Mouse (Mus musculus) B cell, adult 62 days (primary cell): Measurements from ENCODE around the gene Egln1. TPM values are rescaled to one million over a fixed set of nuclear protein-coding genes. Genes with fewer than 3 reads are reported as not detected.

ENCODE experiments used
- total RNA-seq: library from RNA; stranded (reverse); gene quantifications from 4 replicates; pipeline ENCODE4 v1.2.4, GENCODE M21; 2023

Gene Egln1
- total RNA-seq, result 15.4 to 17.3 TPM (median 16.9 TPM) in 4 replicates

DNA sequence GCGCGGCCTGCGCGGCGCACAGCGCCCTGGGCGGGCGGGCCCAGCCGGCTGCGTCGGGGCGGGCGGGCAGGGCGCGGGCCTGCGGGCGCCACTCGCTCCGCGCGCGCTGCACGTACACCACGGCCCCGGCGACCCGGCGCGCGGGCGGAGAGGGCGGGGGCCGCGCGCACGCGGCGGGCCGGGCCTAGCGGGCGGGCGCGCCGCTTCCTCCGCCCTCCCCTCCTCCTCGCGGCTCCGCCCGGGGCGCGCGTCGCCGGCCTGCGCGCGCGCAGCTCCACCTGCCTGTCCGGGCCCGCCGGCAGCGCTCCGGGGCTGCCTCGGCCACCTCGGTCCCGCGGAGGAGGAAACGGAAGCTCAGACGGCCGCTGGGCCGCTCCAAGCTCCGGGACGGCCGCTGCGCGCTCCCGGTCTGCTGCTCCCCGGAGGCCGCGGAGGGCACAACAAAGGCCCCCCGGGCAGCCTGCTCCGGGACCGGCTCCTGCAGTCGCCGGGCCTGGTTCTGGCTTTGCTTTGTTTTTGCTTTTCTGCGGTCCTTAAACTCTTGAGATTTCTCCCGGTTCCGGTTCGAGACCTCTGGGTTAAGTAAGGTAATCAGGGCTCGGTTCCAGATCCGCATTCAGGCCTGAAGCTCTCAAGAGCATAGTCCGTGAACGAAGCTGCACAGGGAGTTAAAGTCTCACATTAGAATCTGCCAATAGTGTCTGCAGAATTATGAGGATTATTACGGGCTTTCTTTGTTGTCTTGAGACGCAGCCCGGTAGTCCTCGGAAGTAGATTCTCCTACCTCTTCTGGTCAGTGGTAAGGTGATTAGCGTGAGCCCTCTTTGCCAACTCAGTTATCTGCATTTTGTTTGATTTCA, at the start of gene Egln1:
Gene Egln1, minus strand, starts transcription at position 116 of the 860 bp plus-strand sequence.

GRCm38 (mm10) chr8:124897386-124898250, 51.5 kb downstream of the Egln1 start, which contains the start of the genes Exoc8 and Sprtn:
Gene Exoc8, minus strand, starts transcription at chr8:124897705.
Gene Sprtn, plus strand, starts transcription at chr8:124897886.

GRCm38 (mm10) chr8:124862321-124863162, 86.6 kb downstream of the Egln1 start, which contains the start of the genes Gnpat and 2810004N23Rik:
Gene Gnpat, plus strand, starts transcription at chr8:124863033.
Gene 2810004N23Rik, minus strand, starts transcription at chr8:124863120.

Other genes starting within 250 kb of the Egln1 start
- 79.7 to 95.6 TPM (median 83.2 TPM) in 4 replicates for gene Ttc13, start 227.3 kb downstream of the Egln1 start, total RNA-seq
- 17.0 to 23.3 TPM (median 19.7 TPM) in 4 replicates for gene Arv1, start 227.2 kb downstream of the Egln1 start, total RNA-seq
- gene Fam89a, start 197.5 kb downstream of the Egln1 start, total RNA-seq, result 0.73 TPM in 1 of 4 replicates, not detected in the others
- not detected in 4 replicates for gene Trim67, start 156.2 kb downstream of the Egln1 start, total RNA-seq
- gene Gnpat, start 86.3 kb downstream of the Egln1 start, total RNA-seq, result 57.4 to 66.7 TPM (median 61.4 TPM) in 4 replicates
- gene 2810004N23Rik, start 86.2 kb downstream of the Egln1 start, total RNA-seq, result 21.0 to 25.7 TPM (median 22.8 TPM) in 4 replicates
- gene Exoc8, start 51.6 kb downstream of the Egln1 start, total RNA-seq, result 11.1 to 12.3 TPM (median 11.8 TPM) in 4 replicates
- 27.8 to 32.2 TPM (median 30.7 TPM) in 4 replicates for gene Sprtn, start 51.4 kb downstream of the Egln1 start, total RNA-seq
- 42.0 to 49.1 TPM (median 44.9 TPM) in 4 replicates for gene Tsnax, start 63.7 kb upstream of the Egln1 start, total RNA-seq
- gene Disc1, start 104.9 kb upstream of the Egln1 start, total RNA-seq, result 2.9 to 4.0 TPM (median 3.0 TPM) in 4 replicates